Mouse (Mus musculus) liver, adult 2 months (tissue): Measurements from ENCODE around the gene Bcl11a.

ENCODE experiments used
- CTCF ChIP-seq: fragments of 200-500 bp; IDR thresholded peaks from 2 replicates; pipeline ENCODE4 v1.5.1; 2011; ENCODE audit warnings: low read depth, low read length, control low read depth
- POLR2A ChIP-seq: fragments of 200-500 bp; IDR thresholded peaks from 2 replicates; pipeline ENCODE4 v1.6.1; 2011; ENCODE audit warnings: low read length, control low read depth; ENCODE audit not compliant: insufficient read depth; ENCODE audit errors: extremely low read depth

DNA sequence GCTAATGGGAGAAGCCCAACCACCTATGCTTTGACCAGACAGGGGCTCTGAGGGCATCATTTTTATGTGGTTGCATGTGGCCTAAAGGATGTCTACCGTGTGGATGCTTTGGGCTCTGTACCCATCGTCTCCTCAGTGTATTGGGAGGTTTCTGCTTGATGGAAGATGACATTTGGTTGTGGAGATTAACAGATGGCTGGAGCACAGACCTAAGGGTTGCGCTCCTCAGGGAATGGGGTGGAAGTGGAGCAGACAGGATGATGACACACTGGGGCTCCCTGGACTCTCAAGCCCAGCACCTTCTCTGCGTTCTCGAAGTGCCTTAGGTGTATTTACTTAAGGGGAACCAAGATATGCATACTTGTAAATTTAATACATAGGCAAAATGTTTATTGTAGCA, 56.1 kb downstream of the Bcl11a start:
- TF ChIP-seq CTCF = no peak
- TF ChIP-seq POLR2A = no peak
